Mouse (Mus musculus): Measurements from ENCODE around the gene Plekhf1. TPM values are rescaled to one million over a fixed set of nuclear protein-coding genes. Genes with fewer than 3 reads are reported as not detected.
A peak's percentile ranks its signal among the peaks of the same experiment; 100 is the strongest.

The Plekhf1 gene
- polyA plus RNA-seq (2016; fragmentation: Nextera tagmentation; extraction: Ambion mirVana): 1.1 and 1.2 TPM in 2 replicates

- H3K4me3 ChIP-seq: peak within 1 kb of the TSS; percentile 47
- WGBS: under 1% methylated on average over 28 of the region's 36 CpGs
- no peak within 1 kb of the TSS; the same call in 1 of the 2 replicates for H3K27ac ChIP-seq (replicated peaks)
- no peaks in the 10 kb centered on the region for H3K36me3 ChIP-seq
- no peaks in the 10 kb centered on the region for H3K9me3 ChIP-seq
- ATAC-seq (ENCODE audit: low FRiP score, low read depth): peak; percentile 94
- peaks cover 20% of the 10 kb centered on the region for H3K27me3 ChIP-seq
- peaks cover 9% of the 10 kb centered on the region for H3K4me1 ChIP-seq
- H3K4me2 ChIP-seq (replicated peaks): peak within 1 kb of the TSS; percentile 77
- peak within 1 kb of the TSS; percentile 43 for H3K9ac ChIP-seq (replicated peaks)
These were observed at the start of gene Plekhf1 for GRCm38 (mm10) chr7:38227900-38228298. Gene Plekhf1 (minus strand): TSS chr7:38228016.

- peaks cover 12% of the 10 kb centered on the region for H3K4me1 ChIP-seq
- ATAC-seq (ENCODE audit: low FRiP score, low read depth): no peak
- no peak overlapping the region for H3K27ac ChIP-seq (replicated peaks)
- no peaks in the 10 kb centered on the region for H3K27me3 ChIP-seq
- no peak overlapping the region for H3K4me2 ChIP-seq (replicated peaks)
- H3K36me3 ChIP-seq: peaks cover 10% of the 10 kb centered on the region
- no peak overlapping the region for H3K4me3 ChIP-seq
- no peaks in the 10 kb centered on the region for H3K9me3 ChIP-seq
- no peak overlapping the region for H3K9ac ChIP-seq (replicated peaks)
These were observed 44.7 kb upstream of the Plekhf1 start for GRCm38 (mm10) chr7:38272551-38272950.

DNA sequence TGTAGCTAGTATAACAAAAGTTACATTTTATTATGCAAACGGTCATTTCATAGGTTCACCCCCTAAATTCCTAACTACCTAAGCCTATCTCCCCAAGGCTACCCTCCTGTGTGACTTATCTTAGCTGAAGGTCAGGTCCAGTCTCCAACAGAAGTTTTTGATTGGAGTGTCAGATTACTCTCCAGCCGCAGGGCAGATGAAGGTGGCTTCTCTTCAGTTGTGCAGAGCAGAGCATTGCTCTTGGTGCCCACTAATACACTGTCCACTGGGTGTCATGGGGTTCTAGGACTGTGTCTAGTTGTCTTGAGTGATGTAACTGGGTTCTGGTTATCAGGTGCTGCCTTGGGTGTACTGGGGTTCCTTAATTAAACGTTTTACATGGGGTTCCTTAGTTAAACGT is 44.0 kb upstream of the Plekhf1 start:
- ATAC-seq (ENCODE audit: low FRiP score, low read depth): peak; percentile 44
- peak overlapping the region; percentile 78; the same call in 1 of the 2 replicates for H3K9ac ChIP-seq (replicated peaks)
- H3K27me3 ChIP-seq: no peaks in the 10 kb centered on the region
- peaks cover 17% of the 10 kb centered on the region for H3K36me3 ChIP-seq
- H3K4me1 ChIP-seq: peaks cover 12% of the 10 kb centered on the region
- H3K4me3 ChIP-seq: peak overlapping the region; percentile 75
- 21% methylated on average over 4 of the region's 4 CpGs for WGBS
- no peak overlapping the region for H3K27ac ChIP-seq (replicated peaks)
- H3K9me3 ChIP-seq: no peaks in the 10 kb centered on the region
- H3K4me2 ChIP-seq (replicated peaks): peak overlapping the region; percentile 84

- peak overlapping the region; percentile 78 for H3K9ac ChIP-seq (replicated peaks)
- no peaks in the 10 kb centered on the region for H3K27me3 ChIP-seq
- WGBS: 0% methylated on average over 11 of the region's 11 CpGs
- peak overlapping the region; percentile 75 for H3K4me3 ChIP-seq
- H3K36me3 ChIP-seq: peaks cover 21% of the 10 kb centered on the region
- H3K4me1 ChIP-seq: peaks cover 12% of the 10 kb centered on the region
- no peak for ATAC-seq (ENCODE audit: low FRiP score, low read depth)
- H3K4me2 ChIP-seq (replicated peaks): peak overlapping the region; percentile 84
- H3K27ac ChIP-seq (replicated peaks): peak overlapping the region; percentile 39
- H3K9me3 ChIP-seq: no peaks in the 10 kb centered on the region
These were observed 43.6 kb upstream of the Plekhf1 start for GRCm38 (mm10) chr7:38271511-38271811.

GRCm38 (mm10) chr7:38270703-38271510 is 43.1 kb upstream of the Plekhf1 start, which contains the start of gene Pop4:
Gene Pop4 (minus strand): TSS chr7:38271423.
- under 1% methylated on average over 38 of the region's 38 CpGs for WGBS
- peaks cover 26% of the 10 kb centered on the region for H3K36me3 ChIP-seq
- peak within 1 kb of the TSS; percentile 75 for H3K4me3 ChIP-seq
- H3K27ac ChIP-seq (replicated peaks): peak within 1 kb of the TSS; percentile 39
- peak; percentile 96 for ATAC-seq (ENCODE audit: low FRiP score, low read depth)
- no peaks in the 10 kb centered on the region for H3K9me3 ChIP-seq
- H3K9ac ChIP-seq (replicated peaks): peak within 1 kb of the TSS; percentile 78
- H3K27me3 ChIP-seq: no peaks in the 10 kb centered on the region
- peak within 1 kb of the TSS; percentile 84 for H3K4me2 ChIP-seq (replicated peaks)
- H3K4me1 ChIP-seq: peaks cover 12% of the 10 kb centered on the region

DNA sequence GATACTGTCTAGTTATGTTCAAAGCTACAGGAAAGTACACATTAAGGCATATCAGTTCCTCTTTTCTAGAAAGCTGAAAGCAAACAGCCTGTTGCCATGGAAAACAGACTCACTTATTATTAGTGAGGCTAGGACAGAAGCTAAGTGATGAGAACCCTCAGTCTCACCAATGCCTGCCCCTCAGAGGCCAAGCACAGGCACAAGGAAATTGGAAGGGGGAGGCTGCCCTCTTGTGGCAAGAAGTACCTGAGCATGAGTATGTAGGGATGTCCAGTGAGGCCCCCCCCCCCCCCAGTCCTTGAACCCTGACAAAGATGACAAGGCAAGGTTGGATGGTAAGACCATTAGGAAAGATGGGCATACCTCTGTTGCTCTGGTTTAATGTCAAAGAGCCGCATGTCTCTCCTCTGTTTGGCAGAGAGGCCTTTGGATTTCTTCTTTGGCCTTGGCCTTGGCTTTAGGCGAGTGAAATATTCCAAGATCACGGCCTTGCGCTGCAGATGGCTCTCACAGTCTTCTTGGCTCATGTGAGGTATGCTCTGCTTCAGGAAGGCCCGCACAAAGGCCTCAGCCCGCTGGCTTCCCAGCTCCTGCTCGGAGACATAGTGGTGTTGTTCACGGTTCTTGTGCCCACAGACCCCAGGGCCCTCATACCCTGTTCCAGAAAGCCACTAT is 39.3 kb upstream of the Plekhf1 start:
- ATAC-seq (ENCODE audit: low FRiP score, low read depth): no peak
- H3K27ac ChIP-seq (replicated peaks): no peak overlapping the region
- no peak overlapping the region for H3K4me3 ChIP-seq
- 87% methylated on average over 8 of the region's 8 CpGs for WGBS
- H3K9ac ChIP-seq (replicated peaks): no peak overlapping the region
- no peaks in the 10 kb centered on the region for H3K27me3 ChIP-seq
- H3K36me3 ChIP-seq: peaks cover 64% of the 10 kb centered on the region
- H3K9me3 ChIP-seq: no peaks in the 10 kb centered on the region
- H3K4me2 ChIP-seq (replicated peaks): no peak overlapping the region
- peaks cover 12% of the 10 kb centered on the region for H3K4me1 ChIP-seq

- no peaks in the 10 kb centered on the region for H3K9me3 ChIP-seq
- ATAC-seq (ENCODE audit: low FRiP score, low read depth): no peak
- no peaks in the 10 kb centered on the region for H3K27me3 ChIP-seq
- WGBS: 97% methylated on average over 5 of the region's 5 CpGs
- no peak overlapping the region for H3K9ac ChIP-seq (replicated peaks)
- no peak overlapping the region for H3K27ac ChIP-seq (replicated peaks)
- H3K4me3 ChIP-seq: no peak overlapping the region
- peaks cover 67% of the 10 kb centered on the region for H3K36me3 ChIP-seq
- no peaks in the 10 kb centered on the region for H3K4me1 ChIP-seq
- H3K4me2 ChIP-seq (replicated peaks): no peak overlapping the region
These were observed 34.6 kb upstream of the Plekhf1 start for GRCm38 (mm10) chr7:38262406-38262805.

GRCm38 (mm10) chr7:38259631-38260030 is 31.8 kb upstream of the Plekhf1 start:
- WGBS: 93% methylated on average over 2 of the region's 2 CpGs
- Histone ChIP-seq H3K4me2 (replicated peaks) (no peak overlapping the region), H3K9me3 (no peaks in the 10 kb centered on the region), H3K27me3 (no peaks in the 10 kb centered on the region), H3K36me3 (peaks cover 39% of the 10 kb centered on the region), H3K4me3 (no peak overlapping the region), H3K4me1 (no peaks in the 10 kb centered on the region), H3K9ac (replicated peaks) (no peak overlapping the region), H3K27ac (replicated peaks) (no peak overlapping the region)
- ATAC-seq (ENCODE audit: low FRiP score, low read depth): no peak

DNA sequence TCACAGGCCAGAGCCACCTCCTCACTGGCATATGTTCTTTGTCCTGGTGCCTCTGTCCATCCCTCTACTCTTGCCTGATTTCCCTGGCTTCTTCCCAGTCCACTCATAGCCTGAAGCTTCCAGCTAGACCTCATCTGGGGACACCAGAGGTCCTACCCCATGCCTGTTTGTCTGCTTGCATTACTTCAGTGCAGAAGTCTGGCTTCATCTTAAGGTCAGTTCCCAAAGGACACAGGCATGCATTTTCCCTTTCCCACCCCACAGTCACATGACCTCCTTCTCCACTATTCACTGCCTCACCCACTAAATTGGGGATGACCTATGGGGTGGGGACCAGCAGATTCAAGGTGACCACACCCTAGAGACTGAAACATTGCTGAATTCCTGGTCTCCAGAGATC is 25.6 kb upstream of the Plekhf1 start:
- ATAC-seq (ENCODE audit: low FRiP score, low read depth): no peak
- no peaks in the 10 kb centered on the region for H3K9me3 ChIP-seq
- no peaks in the 10 kb centered on the region for H3K36me3 ChIP-seq
- H3K9ac ChIP-seq (replicated peaks): no peak overlapping the region
- H3K27me3 ChIP-seq: no peaks in the 10 kb centered on the region
- H3K4me2 ChIP-seq (replicated peaks): no peak overlapping the region
- H3K27ac ChIP-seq (replicated peaks): no peak overlapping the region
- H3K4me3 ChIP-seq: no peak overlapping the region
- H3K4me1 ChIP-seq: peaks cover 3% of the 10 kb centered on the region; the same call in 1 of the 2 replicates

DNA sequence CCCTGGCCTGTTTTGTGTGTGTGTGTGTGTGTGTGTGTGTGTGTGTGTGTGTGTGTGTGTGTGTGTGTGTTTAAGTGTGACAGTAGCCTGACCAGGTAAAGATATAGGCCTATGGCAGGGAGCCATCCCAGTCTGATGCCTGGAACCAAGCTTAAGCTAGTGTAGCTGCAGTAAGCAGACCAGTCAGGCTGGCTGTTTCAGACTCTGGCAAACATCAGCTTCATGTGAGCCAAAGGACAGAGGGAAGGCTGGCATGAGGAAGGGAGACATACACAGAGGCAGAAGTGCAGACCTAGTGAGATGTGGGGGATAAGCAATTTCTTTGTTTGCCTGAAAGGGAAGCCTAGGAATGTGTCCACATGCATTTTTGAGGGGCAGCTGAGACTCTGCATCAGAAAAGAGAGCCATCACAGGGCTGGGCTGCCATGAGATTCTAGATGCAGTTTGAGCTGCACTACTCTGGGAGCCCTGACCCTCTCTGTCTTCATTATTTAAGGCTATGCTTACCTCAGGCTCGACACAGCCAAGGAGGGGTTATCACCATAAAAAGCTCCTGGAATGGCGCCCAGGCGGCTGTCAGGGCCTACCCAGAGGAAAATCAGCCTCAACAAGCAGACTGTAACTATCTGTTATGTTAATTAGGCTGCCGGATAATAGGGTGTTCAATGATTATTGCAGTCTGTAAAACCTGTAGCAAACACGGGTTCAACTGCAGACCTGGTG is 23.8 kb upstream of the Plekhf1 start:
- no peak overlapping the region for H3K9ac ChIP-seq (replicated peaks)
- H3K9me3 ChIP-seq: no peaks in the 10 kb centered on the region
- H3K4me1 ChIP-seq: peaks cover 3% of the 10 kb centered on the region; the same call in 1 of the 2 replicates
- no peak overlapping the region for H3K4me3 ChIP-seq
- H3K4me2 ChIP-seq (replicated peaks): no peak overlapping the region
- no peaks in the 10 kb centered on the region for H3K36me3 ChIP-seq
- ATAC-seq (ENCODE audit: low FRiP score, low read depth): no peak
- 73% methylated on average over 5 of the region's 5 CpGs for WGBS
- no peaks in the 10 kb centered on the region for H3K27me3 ChIP-seq
- no peak overlapping the region for H3K27ac ChIP-seq (replicated peaks)

GRCm38 (mm10) chr7:38242417-38242816 is 14.6 kb upstream of the Plekhf1 start:
- H3K9ac ChIP-seq (replicated peaks): no peak overlapping the region
- H3K4me3 ChIP-seq: no peak overlapping the region
- 83% methylated on average over 4 of the region's 4 CpGs for WGBS
- no peaks in the 10 kb centered on the region for H3K4me1 ChIP-seq
- H3K9me3 ChIP-seq: no peaks in the 10 kb centered on the region
- H3K27ac ChIP-seq (replicated peaks): no peak overlapping the region
- H3K27me3 ChIP-seq: no peaks in the 10 kb centered on the region
- no peaks in the 10 kb centered on the region for H3K36me3 ChIP-seq
- no peak overlapping the region for H3K4me2 ChIP-seq (replicated peaks)
- no peak for ATAC-seq (ENCODE audit: low FRiP score, low read depth)

DNA sequence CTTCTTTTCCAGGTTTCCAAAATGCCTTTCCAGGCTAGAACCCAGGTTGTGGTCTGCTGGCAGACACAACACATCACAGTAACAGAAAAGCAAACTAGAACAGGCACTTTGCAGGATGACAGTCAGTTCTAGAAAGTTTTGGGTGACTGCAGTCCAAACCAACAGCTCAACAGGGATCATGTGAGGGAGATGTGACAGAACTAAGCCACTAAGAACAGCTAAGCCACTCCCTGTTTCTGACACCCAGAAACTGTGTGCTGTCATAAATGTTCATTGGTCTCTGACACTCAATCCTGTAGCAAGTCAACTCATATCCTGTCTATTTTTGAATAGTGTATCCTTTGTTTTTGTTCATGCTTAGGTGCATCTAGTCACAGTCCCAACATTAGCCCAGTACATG is 9.3 kb upstream of the Plekhf1 start:
- Histone ChIP-seq H3K27me3 (no peaks in the 10 kb centered on the region), H3K9me3 (no peaks in the 10 kb centered on the region), H3K9ac (replicated peaks) (no peak overlapping the region), H3K27ac (replicated peaks) (no peak overlapping the region), H3K4me2 (replicated peaks) (no peak overlapping the region), H3K36me3 (no peaks in the 10 kb centered on the region), H3K4me1 (no peaks in the 10 kb centered on the region), H3K4me3 (no peak overlapping the region)
- no peak for ATAC-seq (ENCODE audit: low FRiP score, low read depth)

All from midbrain, embryonic 12.5 days (tissue).